ENCODE assay signal across 8 mouse cellular contexts in the genomic region with DNA sequence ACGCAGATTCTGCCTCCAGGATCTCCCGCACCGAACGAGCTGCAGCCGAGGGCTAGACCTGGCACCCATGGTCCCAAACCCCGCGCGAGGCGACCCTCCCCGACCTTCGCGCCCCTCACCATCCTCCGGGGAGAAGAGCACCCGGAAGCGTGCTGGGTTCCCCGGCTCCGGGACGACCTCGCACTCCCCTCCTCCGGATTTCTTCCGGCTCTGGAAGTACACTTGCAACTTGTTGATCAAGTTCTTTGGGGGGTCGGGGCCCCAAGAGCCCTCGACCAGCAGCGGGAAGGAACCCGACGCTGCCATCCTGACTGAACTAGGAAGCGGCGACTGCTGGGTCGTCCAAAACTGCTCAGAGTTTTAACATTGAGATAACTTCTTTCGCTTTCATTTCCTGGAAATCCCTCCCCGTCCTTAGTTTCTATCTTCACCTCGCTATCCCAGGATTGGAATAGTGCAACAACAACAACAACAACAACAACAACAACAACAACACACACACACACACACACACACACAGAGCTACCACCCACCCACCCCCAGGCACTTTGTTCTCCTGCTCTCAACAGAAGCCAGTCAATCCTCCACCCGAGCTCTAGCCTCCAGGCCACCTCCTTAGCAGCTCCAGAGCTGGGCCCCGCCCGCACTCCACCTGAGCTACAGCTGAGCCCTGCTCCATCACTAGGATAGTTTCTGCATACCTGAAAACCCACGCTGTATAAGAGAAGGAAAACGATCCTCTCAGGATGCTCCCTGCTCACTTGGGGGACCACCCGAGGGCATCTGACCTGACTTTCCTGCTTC. TPM values are rescaled to one million over a fixed set of nuclear protein-coding genes. Genes with fewer than 3 reads are reported as not detected.
DNase-seq lines count a peak whose midpoint lies in the region; ATAC-seq and TF ChIP-seq lines count a peak whose summit lies in the region.

A gene (minus strand): TSS at position 497 of the 804 bp plus-strand sequence.

- peak; percentile 23 for DNase-seq in gastrocnemius, adult 18-20 months (ENCODE audit: low spot score)
- no peak for DNase-seq in gastrocnemius, postnatal 25 days
- DNase-seq in adrenal gland, postnatal 4 days (ENCODE audit: low spot score in 2 of 2) = peak; percentile 18 to 23
- peak; percentile 24 for DNase-seq in forelimb bud, embryonic 11.5 days (ENCODE audit: low read depth, low spot score)
- DNase-seq in hindbrain, postnatal 0 days (ENCODE audit: low spot score) = no peak
- DNase-seq in thymus, postnatal 0 days (ENCODE audit: low spot score) = peak; percentile 61

- no peaks in the 10 kb centered on the region for H3K36me3 ChIP-seq in hindbrain, postnatal 0 days (ENCODE audit: insufficient read depth, low read length)
- H3K36me3 ChIP-seq in liver, embryonic 12.5 days = no peaks in the 10 kb centered on the region

- peak within 1 kb of the TSS; percentile 54 for H3K9ac ChIP-seq in hindbrain, postnatal 0 days (replicated peaks; ENCODE audit: low read length)
- peak within 1 kb of the TSS; percentile 74 for H3K9ac ChIP-seq in liver, embryonic 12.5 days

- H3K27me3 ChIP-seq in hindbrain, postnatal 0 days (ENCODE audit: insufficient read depth, low read length) = peaks cover 5% of the 10 kb centered on the region; the same call in 1 of the 2 replicates
- H3K27me3 ChIP-seq in liver, embryonic 12.5 days (replicated peaks) = peaks cover 51% of the 10 kb centered on the region

- peak; percentile 32; the same call in 1 of the 2 replicates for ATAC-seq in hindbrain, postnatal 0 days
- ATAC-seq in liver, embryonic 12.5 days = peak; percentile 75
- ATAC-seq in monocyte, adult 5-6 weeks (replicated peaks; ENCODE audit: insufficient number of reproducible peaks, low FRiP score, low TSS enrichment, poor library complexity, severe bottlenecking) = peak; percentile 40; the same call in 1 of the 2 replicates

- H3K9me3 ChIP-seq in hindbrain, postnatal 0 days (ENCODE audit: low read length) = no peaks in the 10 kb centered on the region
- H3K9me3 ChIP-seq in liver, embryonic 12.5 days (replicated peaks) = no peaks in the 10 kb centered on the region

- H3K4me3 ChIP-seq in hindbrain, postnatal 0 days (ENCODE audit: low read length) = peak within 1 kb of the TSS; percentile 52
- H3K4me3 ChIP-seq in liver, embryonic 12.5 days = peak within 1 kb of the TSS; percentile 71

- 2% methylated on average over 38 of the region's 38 CpGs for WGBS in hindbrain, postnatal 0 days
- under 1% methylated on average over 38 of the region's 38 CpGs for WGBS in liver, embryonic 12.5 days (ENCODE audit: insufficient replicate concordance)

- TF ChIP-seq CTCF in hindbrain, postnatal 0 days (IDR thresholded peaks at IDR 0.05; ENCODE audit: low read depth) = no peak

- no peak within 1 kb of the TSS for H3K27ac ChIP-seq in hindbrain, postnatal 0 days
- no peak within 1 kb of the TSS for H3K27ac ChIP-seq in liver, embryonic 12.5 days

- H3K4me1 ChIP-seq in hindbrain, postnatal 0 days (ENCODE audit: insufficient read depth, low read length) = no peaks in the 10 kb centered on the region
- peaks cover 30% of the 10 kb centered on the region for H3K4me1 ChIP-seq in liver, embryonic 12.5 days

- peak within 1 kb of the TSS; percentile 98 for H3K4me2 ChIP-seq in hindbrain, postnatal 0 days (ENCODE audit: low read depth, low read length)
- H3K4me2 ChIP-seq in liver, embryonic 12.5 days = peak within 1 kb of the TSS; percentile 79

RNA-seq across cellular contexts. Expression of the gene that starts here (rescaled TPM):
- total RNA-seq in gastrocnemius, adult 18-20 months (2021) = 1 to 10 TPM; 2.1 to 3.5 TPM
- 1 to 10 TPM; 3.2 to 3.3 TPM for total RNA-seq in gastrocnemius, postnatal 25 days (2021)
- total RNA-seq in adrenal gland, postnatal 4 days (2021) = 10 to 100 TPM; 10.8 to 11.1 TPM
- total RNA-seq in hindbrain, postnatal 0 days (2014; rRNA removed) = 0.47 and 1.3 TPM in 2 replicates
- polyA plus RNA-seq in hindbrain, postnatal 0 days (2015; fragmentation: Nextera tagmentation; extraction: Ambion mirVana) = 0.61 and 0.79 TPM in 2 replicates
- polyA plus RNA-seq in liver, embryonic 12.5 days (2016; fragmentation: Nextera tagmentation; extraction: Ambion mirVana) = 0.81 and 1.2 TPM in 2 replicates
- total RNA-seq in monocyte, adult 5-6 weeks (2017) = 41.3 to 81.6 TPM (median 50.3 TPM) in 3 replicates
- 5.3 and 5.5 TPM in 2 replicates for polyA plus RNA-seq in thymus, postnatal 0 days (2015; fragmentation: Nextera tagmentation; extraction: Ambion mirVana)

Comparison
In these comparisons a context has a peak if more than half of its experiments do, and no peak if none do; other contexts are left out.
1. DNase-seq: peak in gastrocnemius, adult 18-20 months (single experiment), adrenal gland, postnatal 4 days (2 of 2), forelimb bud, embryonic 11.5 days (single experiment) and thymus, postnatal 0 days (single experiment); none in gastrocnemius, postnatal 25 days (single experiment) and hindbrain, postnatal 0 days (single experiment).
2. Peak in every context shown above with its lines, with median percentiles within 50 percentile points of each other: ATAC-seq.